In the genomic region with DNA sequence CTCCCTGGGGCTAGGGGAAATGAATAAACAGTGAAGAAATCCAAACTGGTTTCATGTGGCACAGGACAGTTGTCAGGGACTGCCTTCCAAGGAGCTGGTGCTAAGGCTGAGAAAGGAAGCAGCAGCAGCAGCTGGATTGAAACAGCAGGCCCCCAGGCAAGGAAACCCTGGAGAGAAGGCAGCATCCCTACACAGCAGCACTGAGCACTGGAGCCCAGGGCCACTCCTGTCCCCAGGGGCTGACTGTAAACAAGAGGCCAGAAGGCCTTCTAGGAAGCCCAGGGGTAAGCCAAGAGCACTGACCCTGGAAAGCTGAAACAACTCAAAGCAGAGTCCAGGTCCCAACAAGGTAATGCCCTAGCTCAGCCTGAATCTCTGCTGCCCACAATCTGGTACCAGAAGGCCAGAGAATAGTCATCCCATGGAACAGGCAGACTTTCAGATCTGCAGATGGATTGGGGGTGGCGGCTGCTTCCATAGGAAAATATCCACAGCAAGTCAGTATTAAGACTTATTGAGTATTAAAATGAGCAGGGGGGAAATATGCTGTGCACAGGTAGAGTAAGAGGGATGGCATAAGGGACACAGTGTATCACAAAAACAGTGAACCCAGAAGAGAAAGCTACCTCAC, we compare ENCODE assay signal across 16 mouse cellular contexts. TPM values are rescaled to one million over a fixed set of nuclear protein-coding genes. Genes with fewer than 3 reads are reported as not detected.
DNase-seq lines count a peak whose midpoint lies in the region; ATAC-seq and TF ChIP-seq lines count a peak whose summit lies in the region.
"Had no signal": no experiment of that assay in that cellular context is flagged by ENCODE, and none has a peak within 500 bp of the region (broad histone marks: within the 10 kb centered on the region; RNA-seq: fewer than 3 reads in every experiment).

No protein-coding gene starts in this region.

- H3K4me1 ChIP-seq in forebrain, embryonic 13.5 days = peaks cover 84% of the 10 kb centered on the region
- peaks cover 23% of the 10 kb centered on the region for H3K4me1 ChIP-seq in forebrain, embryonic 16.5 days (replicated peaks; ENCODE audit: control insufficient read depth, insufficient read depth, low read length)
- peaks cover 90% of the 10 kb centered on the region for H3K4me1 ChIP-seq in hindbrain, embryonic 13.5 days (replicated peaks)
- H3K4me1 ChIP-seq in hindbrain, embryonic 11.5 days (replicated peaks; ENCODE audit: control insufficient read depth, insufficient read depth, low read length) = no peaks in the 10 kb centered on the region
- H3K4me1 ChIP-seq in limb, embryonic 14.5 days (ENCODE audit: control insufficient read depth, insufficient read depth, low read length) = peaks cover 28% of the 10 kb centered on the region
- H3K4me1 ChIP-seq in limb, embryonic 10.5 days = peaks cover 48% of the 10 kb centered on the region
- H3K4me1 ChIP-seq in embryonic facial prominence, embryonic 12.5 days = peaks cover 41% of the 10 kb centered on the region

- H3K27ac ChIP-seq in forebrain, embryonic 13.5 days = no peak overlapping the region
- H3K27ac ChIP-seq in forebrain, embryonic 16.5 days (ENCODE audit: low read length) = no peak overlapping the region
- peak overlapping the region; percentile 44; the same call in 1 of the 2 replicates for H3K27ac ChIP-seq in hindbrain, embryonic 13.5 days
- no peak overlapping the region for H3K27ac ChIP-seq in hindbrain, embryonic 11.5 days (ENCODE audit: low read depth, low read length)
- H3K27ac ChIP-seq in limb, embryonic 14.5 days (replicated peaks; ENCODE audit: low read depth, low read length) = no peak overlapping the region
- no peak overlapping the region for H3K27ac ChIP-seq in limb, embryonic 10.5 days
- 0 out of 2 replicates have a peak overlapping the region, but pooled peaks have one; percentile 14 for H3K27ac ChIP-seq in embryonic facial prominence, embryonic 12.5 days
- H3K27ac ChIP-seq: macrophage had no signal

- no peak overlapping the region for H3K4me2 ChIP-seq in forebrain, embryonic 13.5 days
- no peak overlapping the region for H3K4me2 ChIP-seq in forebrain, embryonic 16.5 days (ENCODE audit: low read length)
- H3K4me2 ChIP-seq in hindbrain, embryonic 13.5 days = no peak overlapping the region
- no peak overlapping the region for H3K4me2 ChIP-seq in hindbrain, embryonic 11.5 days (replicated peaks; ENCODE audit: low read depth, low read length)
- H3K4me2 ChIP-seq in limb, embryonic 14.5 days (replicated peaks; ENCODE audit: low read depth, low read length, severe bottlenecking) = no peak overlapping the region
- H3K4me2 ChIP-seq in embryonic facial prominence, embryonic 12.5 days (replicated peaks) = no peak overlapping the region
- H3K4me2 ChIP-seq: liver, embryonic 11.5 days; lung, embryonic 14.5 days had no signal

- no peak for TF ChIP-seq POLR2A in limb, embryonic 14.5 days (IDR thresholded peaks at IDR 0.05; ENCODE audit: borderline replicate concordance, extremely low read depth, insufficient read depth, insufficient read length)

- H3K9ac ChIP-seq in forebrain, embryonic 13.5 days = peak overlapping the region; percentile 45; the same call in 1 of the 2 replicates
- H3K9ac ChIP-seq in forebrain, embryonic 16.5 days (replicated peaks; ENCODE audit: low read depth, low read length) = no peak overlapping the region
- H3K9ac ChIP-seq in hindbrain, embryonic 13.5 days = peak overlapping the region; percentile 61
- no peak overlapping the region for H3K9ac ChIP-seq in hindbrain, embryonic 11.5 days (ENCODE audit: low read depth, low read length)
- 0 out of 2 replicates have a peak overlapping the region, but pooled peaks have one; percentile 16 for H3K9ac ChIP-seq in limb, embryonic 14.5 days (ENCODE audit: low read depth, low read length, severe bottlenecking)
- no peak overlapping the region for H3K9ac ChIP-seq in embryonic facial prominence, embryonic 12.5 days
- H3K9ac ChIP-seq: lung, embryonic 14.5 days had no signal

- no peak for DNase-seq in hindbrain, embryonic 11.5 days (ENCODE audit: low spot score)
- no peak for DNase-seq in limb, embryonic 14.5 days (ENCODE audit: low spot score)
- DNase-seq in limb, embryonic 10.5 days (ENCODE audit: low spot score) = no peak
- DNase-seq in right cerebral cortex, postnatal 4 days = no peak
- DNase-seq: B cell, adult 2 months; cerebellum, adult 8-10 months; kidney, postnatal 14 days; lung, embryonic 14.5 days; midbrain, embryonic 14.5 days; right cerebral cortex, postnatal 14 days had no signal

- H3K9me3 ChIP-seq in forebrain, embryonic 13.5 days (replicated peaks) = no peaks in the 10 kb centered on the region
- H3K9me3 ChIP-seq in forebrain, embryonic 16.5 days (ENCODE audit: control insufficient read depth, low read length) = no peaks in the 10 kb centered on the region
- H3K9me3 ChIP-seq in hindbrain, embryonic 13.5 days = no peaks in the 10 kb centered on the region
- H3K9me3 ChIP-seq in hindbrain, embryonic 11.5 days (ENCODE audit: control insufficient read depth, low read length) = no peaks in the 10 kb centered on the region
- no peaks in the 10 kb centered on the region for H3K9me3 ChIP-seq in limb, embryonic 14.5 days (ENCODE audit: control insufficient read depth, low read length)
- no peaks in the 10 kb centered on the region for H3K9me3 ChIP-seq in limb, embryonic 10.5 days (replicated peaks)
- H3K9me3 ChIP-seq in embryonic facial prominence, embryonic 12.5 days = no peaks in the 10 kb centered on the region

- no peak overlapping the region for H3K4me3 ChIP-seq in forebrain, embryonic 13.5 days
- no peak overlapping the region for H3K4me3 ChIP-seq in forebrain, embryonic 16.5 days (replicated peaks; ENCODE audit: low read length)
- H3K4me3 ChIP-seq in hindbrain, embryonic 13.5 days = no peak overlapping the region
- H3K4me3 ChIP-seq in hindbrain, embryonic 11.5 days (ENCODE audit: low read depth, low read length) = no peak overlapping the region
- no peak overlapping the region for H3K4me3 ChIP-seq in limb, embryonic 14.5 days (replicated peaks; ENCODE audit: low read length)
- no peak overlapping the region for H3K4me3 ChIP-seq in limb, embryonic 10.5 days
- H3K4me3 ChIP-seq in embryonic facial prominence, embryonic 12.5 days = no peak overlapping the region

- H3K36me3 ChIP-seq in forebrain, embryonic 13.5 days (ENCODE audit: poor library complexity, severe bottlenecking) = no peaks in the 10 kb centered on the region
- H3K36me3 ChIP-seq in forebrain, embryonic 16.5 days (ENCODE audit: control insufficient read depth, insufficient read depth) = no peaks in the 10 kb centered on the region
- no peaks in the 10 kb centered on the region for H3K36me3 ChIP-seq in hindbrain, embryonic 13.5 days
- no peaks in the 10 kb centered on the region for H3K36me3 ChIP-seq in hindbrain, embryonic 11.5 days (ENCODE audit: control insufficient read depth, insufficient read depth, low read length)
- H3K36me3 ChIP-seq in limb, embryonic 14.5 days (ENCODE audit: control insufficient read depth, insufficient read depth, low read length) = no peaks in the 10 kb centered on the region
- H3K36me3 ChIP-seq in limb, embryonic 10.5 days = no peaks in the 10 kb centered on the region
- H3K36me3 ChIP-seq in embryonic facial prominence, embryonic 12.5 days = no peaks in the 10 kb centered on the region

- 97% methylated on average over 1 of the region's 1 CpGs for WGBS in forebrain, embryonic 13.5 days
- WGBS in forebrain, embryonic 16.5 days = 96% methylated on average over 1 of the region's 1 CpGs
- WGBS in hindbrain, embryonic 13.5 days = 84% methylated on average over 1 of the region's 1 CpGs
- 93% methylated on average over 1 of the region's 1 CpGs for WGBS in hindbrain, embryonic 11.5 days
- 89% methylated on average over 1 of the region's 1 CpGs for WGBS in limb, embryonic 14.5 days
- 100% methylated on average over 1 of the region's 1 CpGs for WGBS in limb, embryonic 10.5 days
- WGBS in embryonic facial prominence, embryonic 12.5 days = 83% methylated on average over 1 of the region's 1 CpGs

- ATAC-seq in forebrain, embryonic 13.5 days = no peak
- ATAC-seq in forebrain, embryonic 16.5 days = no peak
- no peak for ATAC-seq in hindbrain, embryonic 13.5 days (ENCODE audit: low FRiP score)
- ATAC-seq in hindbrain, embryonic 11.5 days (ENCODE audit: low FRiP score) = no peak
- ATAC-seq in limb, embryonic 14.5 days (ENCODE audit: low FRiP score, low read depth) = no peak
- no peak for ATAC-seq in embryonic facial prominence, embryonic 12.5 days (ENCODE audit: insufficient number of reproducible peaks, insufficient read depth, low FRiP score, low TSS enrichment)

- no peaks in the 10 kb centered on the region for H3K27me3 ChIP-seq in forebrain, embryonic 13.5 days
- no peaks in the 10 kb centered on the region for H3K27me3 ChIP-seq in forebrain, embryonic 16.5 days (replicated peaks; ENCODE audit: control insufficient read depth, insufficient read depth, low read length)
- no peaks in the 10 kb centered on the region for H3K27me3 ChIP-seq in hindbrain, embryonic 13.5 days
- H3K27me3 ChIP-seq in hindbrain, embryonic 11.5 days (ENCODE audit: control insufficient read depth, insufficient read depth, low read length) = no peaks in the 10 kb centered on the region
- H3K27me3 ChIP-seq in limb, embryonic 14.5 days (ENCODE audit: control insufficient read depth, insufficient read depth, low read length) = no peaks in the 10 kb centered on the region
- H3K27me3 ChIP-seq in limb, embryonic 10.5 days (ENCODE audit: low read depth, poor library complexity, severe bottlenecking) = no peaks in the 10 kb centered on the region
- no peaks in the 10 kb centered on the region for H3K27me3 ChIP-seq in embryonic facial prominence, embryonic 12.5 days

RNA-seq across cellular contexts. Expression of a gene that starts 11.3 kb away (rescaled TPM):
- 85.5 and 89.6 TPM in 2 replicates for polyA plus RNA-seq in forebrain, embryonic 13.5 days (2015; fragmentation: Nextera tagmentation; extraction: Ambion mirVana)
- polyA plus RNA-seq in forebrain, embryonic 16.5 days (2015; fragmentation: Nextera tagmentation; extraction: Ambion mirVana) = 90.8 and 95.3 TPM in 2 replicates
- polyA plus RNA-seq in hindbrain, embryonic 13.5 days (2015; fragmentation: Nextera tagmentation; extraction: Ambion mirVana) = 75.2 and 77.6 TPM in 2 replicates
- 114 and 134 TPM in 2 replicates for polyA plus RNA-seq in hindbrain, embryonic 11.5 days (2014; fragmentation: Nextera tagmentation; extraction: Ambion mirVana)
- 102 and 106 TPM in 2 replicates for polyA plus RNA-seq in limb, embryonic 14.5 days (2012; rRNA removed)
- polyA plus RNA-seq in limb, embryonic 14.5 days (2014; fragmentation: Nextera tagmentation; extraction: Ambion mirVana) = 130 and 134 TPM in 2 replicates
- polyA plus RNA-seq in limb, embryonic 10.5 days (2016; fragmentation: Nextera tagmentation; extraction: Ambion mirVana) = 172 and 198 TPM in 2 replicates
- polyA plus RNA-seq in embryonic facial prominence, embryonic 12.5 days (2016; fragmentation: Nextera tagmentation; extraction: Ambion mirVana) = 124 TPM in 2 replicates

RNA-seq across cellular contexts. Expression of a gene that starts 12.1 kb away (rescaled TPM):
- polyA plus RNA-seq in forebrain, embryonic 13.5 days (2015; fragmentation: Nextera tagmentation; extraction: Ambion mirVana) = 7.3 and 7.5 TPM in 2 replicates
- 7.5 and 9.0 TPM in 2 replicates for polyA plus RNA-seq in forebrain, embryonic 16.5 days (2015; fragmentation: Nextera tagmentation; extraction: Ambion mirVana)
- 6.2 and 6.6 TPM in 2 replicates for polyA plus RNA-seq in hindbrain, embryonic 13.5 days (2015; fragmentation: Nextera tagmentation; extraction: Ambion mirVana)
- 8.4 and 8.8 TPM in 2 replicates for polyA plus RNA-seq in hindbrain, embryonic 11.5 days (2014; fragmentation: Nextera tagmentation; extraction: Ambion mirVana)
- polyA plus RNA-seq in limb, embryonic 14.5 days (2012; rRNA removed) = 25.7 and 29.0 TPM in 2 replicates
- polyA plus RNA-seq in limb, embryonic 14.5 days (2014; fragmentation: Nextera tagmentation; extraction: Ambion mirVana) = 8.7 and 9.9 TPM in 2 replicates
- polyA plus RNA-seq in limb, embryonic 10.5 days (2016; fragmentation: Nextera tagmentation; extraction: Ambion mirVana) = 6.0 TPM in 2 replicates
- 6.2 and 6.6 TPM in 2 replicates for polyA plus RNA-seq in embryonic facial prominence, embryonic 12.5 days (2016; fragmentation: Nextera tagmentation; extraction: Ambion mirVana)

Comparison
In these comparisons a context has a peak if more than half of its experiments do, and no peak if none do; other contexts are left out.
1. H3K27ac ChIP-seq: peak in hindbrain, embryonic 13.5 days (single experiment) and embryonic facial prominence, embryonic 12.5 days (single experiment); none in forebrain, embryonic 13.5 days (single experiment), forebrain, embryonic 16.5 days (single experiment), hindbrain, embryonic 11.5 days (single experiment), limb, embryonic 14.5 days (single experiment) and limb, embryonic 10.5 days (single experiment).
2. H3K9ac ChIP-seq: peak in forebrain, embryonic 13.5 days (single experiment), hindbrain, embryonic 13.5 days (single experiment) and limb, embryonic 14.5 days (single experiment); none in forebrain, embryonic 16.5 days (single experiment), hindbrain, embryonic 11.5 days (single experiment) and embryonic facial prominence, embryonic 12.5 days (single experiment).